Mouse (Mus musculus): ENCODE measurements around the gene Olfr1278.
"Not testable (repeated sequence)": the region's sequence is repeated elsewhere in the genome, so short reads cannot be mapped to it uniquely, and the experiment has no call there.

Olfr1278 gene

DNA sequence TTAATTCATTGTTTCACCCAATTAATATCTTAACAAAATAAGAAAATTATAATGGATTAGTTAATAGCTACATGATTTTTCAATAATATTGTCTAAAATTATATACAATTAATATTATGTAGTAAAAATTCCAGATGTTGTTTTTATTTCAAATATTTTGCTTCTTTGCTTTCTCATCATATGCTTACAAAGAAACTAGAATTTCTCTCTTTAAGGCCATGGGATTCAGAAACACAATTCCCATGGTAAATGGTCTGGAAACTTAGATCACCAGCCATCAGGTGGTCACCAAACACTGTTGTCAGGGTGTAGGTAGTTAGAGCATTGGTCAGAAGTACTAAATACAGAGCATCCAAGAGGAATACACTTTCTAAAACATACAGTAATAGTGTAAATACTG lies at the start of gene Olfr1278:
Gene Olfr1278 (plus strand): TSS at position 301 of the 400 bp plus-strand sequence.
- no peak for DNase-seq

DNA sequence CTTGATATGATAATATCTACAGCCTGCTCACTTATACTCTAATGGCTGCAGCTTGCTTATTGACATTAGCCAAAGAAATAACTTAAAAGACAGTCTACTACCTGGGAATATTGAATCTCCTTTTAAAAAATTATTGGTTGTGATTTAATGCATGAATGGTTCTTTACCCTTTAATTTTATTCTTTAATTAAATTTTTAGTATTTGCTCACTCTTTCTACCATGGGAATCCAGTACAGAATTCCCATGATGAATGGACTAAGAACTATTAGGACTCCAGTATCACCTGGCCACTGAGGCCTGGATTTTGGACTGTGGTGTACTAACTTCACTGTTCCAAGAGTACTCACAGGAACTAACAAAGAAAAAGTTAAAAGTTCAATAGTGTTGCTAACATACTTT lies 35.7 kb upstream of the Olfr1278 start, which contains the start of gene Olfr1276:
Gene Olfr1276 (plus strand): TSS at position 301 of the 400 bp plus-strand sequence.
- DNase-seq = no peak

DNA sequence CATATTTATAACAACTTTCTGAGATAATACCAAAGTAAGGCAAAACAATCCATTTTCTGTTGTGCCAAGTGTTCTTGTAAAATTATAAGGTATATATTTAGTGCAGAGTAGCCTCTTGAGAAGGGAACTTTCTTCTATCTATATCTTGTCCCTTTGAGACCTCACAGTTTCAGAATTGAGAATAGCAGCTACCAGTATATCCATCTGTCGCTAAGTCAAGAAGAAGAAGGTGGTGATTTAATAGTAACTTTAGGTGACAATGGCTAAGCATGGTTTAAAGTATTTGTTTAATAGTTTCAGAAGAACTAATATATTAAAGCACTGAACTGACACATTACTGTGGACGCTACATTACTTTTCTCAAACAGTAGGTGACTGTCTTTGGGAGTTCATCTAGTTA lies 15.9 kb upstream of the Olfr1278 start, which contains the start of gene Olfr1277:
Gene Olfr1277 (minus strand): TSS at position 101 of the 400 bp plus-strand sequence.
- no peak for DNase-seq

DNA sequence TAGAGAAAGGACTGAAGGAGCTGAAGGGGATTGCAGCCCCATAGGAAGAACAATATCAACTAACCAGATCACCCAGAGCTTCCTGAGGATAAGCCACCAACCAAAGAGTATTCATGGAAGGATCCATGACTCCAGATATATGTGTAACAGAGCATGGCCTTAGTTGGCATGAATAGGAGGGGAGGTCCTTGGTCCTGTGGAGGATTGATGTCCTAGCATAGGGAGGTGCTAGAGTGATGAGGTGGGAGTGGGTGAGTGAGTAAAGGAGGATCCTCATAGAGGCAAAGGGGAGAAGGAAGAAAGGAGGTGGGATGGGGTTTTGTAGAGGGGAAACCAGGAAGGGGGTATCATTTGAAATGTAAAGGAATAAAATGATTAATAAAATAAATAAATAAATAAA lies 8.6 kb downstream of the Olfr1278 start:
- no peak for DNase-seq

DNA sequence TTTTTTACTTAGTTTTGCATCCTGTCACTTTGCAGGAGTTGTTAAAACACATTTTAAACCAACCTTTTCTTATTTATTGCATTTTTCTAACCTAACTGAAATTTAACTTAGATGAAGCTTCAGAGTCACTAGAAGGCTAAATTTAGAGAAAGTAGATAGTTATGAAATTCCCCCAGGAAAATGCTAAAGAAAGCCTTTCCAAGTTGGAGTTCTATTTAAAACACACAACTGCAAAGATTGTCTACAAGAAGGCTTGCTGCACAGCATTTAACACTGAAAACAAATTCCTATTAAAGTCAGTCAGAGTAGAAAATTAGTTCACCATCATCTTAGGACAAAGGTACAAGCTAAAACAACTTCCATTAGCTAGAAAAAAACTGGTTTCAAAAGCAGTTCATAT lies 10.4 kb downstream of the Olfr1278 start, which contains the start of gene Olfr1279:
Gene Olfr1279 (plus strand): TSS at position 262 of the 400 bp plus-strand sequence.
- no peak for DNase-seq

DNA sequence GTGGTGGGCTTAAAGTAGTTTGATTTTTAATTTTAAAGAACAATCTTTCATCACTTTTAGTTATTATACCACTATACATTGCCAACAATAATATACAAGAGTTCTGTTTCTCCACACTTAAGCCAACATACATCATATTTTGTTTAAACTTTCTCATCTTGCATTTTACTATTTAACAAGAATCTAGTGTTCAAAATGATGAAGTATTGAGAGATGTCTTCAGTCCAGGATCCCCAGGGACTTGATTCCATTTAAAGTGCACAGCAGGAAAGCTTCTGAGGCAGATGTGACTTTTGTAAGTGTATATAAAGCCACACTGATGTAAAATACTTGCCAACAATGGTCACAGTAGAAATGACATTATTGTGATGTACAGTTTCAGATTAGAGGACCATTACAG lies 23.8 kb downstream of the Olfr1278 start, which contains the start of gene Olfr1280:
Gene Olfr1280 (plus strand): TSS at position 301 of the 400 bp plus-strand sequence.
- DNase-seq = no peak

DNA sequence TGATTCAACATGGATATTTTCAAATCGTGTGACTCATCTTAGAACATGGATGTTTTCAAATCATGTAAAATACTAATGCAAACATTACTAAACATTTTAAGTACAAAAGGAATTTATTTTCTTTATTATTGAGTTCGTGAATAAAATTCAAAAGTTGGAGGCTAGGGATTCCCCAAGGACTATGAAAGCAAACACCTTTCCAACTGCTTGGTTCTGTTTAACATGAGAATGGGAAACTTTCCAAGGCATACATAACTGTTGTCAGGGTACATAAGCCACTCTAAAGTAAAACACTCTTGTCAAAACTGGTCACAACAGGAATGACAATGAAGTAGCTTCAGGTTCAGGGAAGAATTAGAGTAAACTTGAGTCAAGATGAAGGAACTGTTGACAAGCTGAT lies 36.3 kb downstream of the Olfr1278 start, which contains the start of gene Olfr1281:
Gene Olfr1281 (plus strand): TSS at position 301 of the 400 bp plus-strand sequence.
- DNase-seq = no peak

DNA sequence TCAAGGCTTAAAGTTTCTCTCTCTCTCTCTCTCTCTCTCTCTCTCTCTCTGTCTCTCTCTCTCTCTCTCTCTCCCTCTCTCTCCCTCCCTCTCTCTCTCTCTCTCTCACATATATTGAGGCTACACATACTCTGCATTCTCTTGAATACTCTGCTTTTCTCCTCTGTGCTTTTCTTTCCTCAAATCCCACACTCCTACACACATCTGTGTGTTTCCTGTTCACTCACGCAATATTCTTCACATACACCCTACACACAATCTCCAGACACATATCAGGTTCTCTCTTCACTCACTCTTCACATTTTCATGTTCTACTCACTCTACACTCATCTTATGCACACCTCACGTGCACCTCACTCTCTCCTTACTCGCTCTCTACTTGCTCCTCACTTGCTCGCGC lies 43.8 kb downstream of the Olfr1278 start:
- DNase-seq = not testable (repeated sequence)

DNA sequence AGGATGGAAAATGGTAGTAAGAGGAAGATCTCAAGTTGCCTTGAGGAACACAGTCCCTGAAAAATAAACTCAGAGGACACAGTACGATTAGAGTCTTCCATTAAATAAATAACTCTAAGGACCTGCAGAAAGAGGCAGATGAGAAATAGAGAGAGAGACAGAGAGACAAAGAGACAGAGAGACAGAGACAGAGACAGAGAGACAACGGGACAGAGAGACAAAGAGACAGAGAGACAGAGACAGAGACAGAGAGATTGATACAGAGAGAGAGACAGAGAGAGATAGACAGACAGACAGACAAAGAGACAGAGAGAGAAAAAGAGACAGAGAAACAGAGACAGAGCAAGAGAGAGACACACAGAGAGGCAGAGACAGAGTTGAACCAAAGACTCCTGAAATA lies 46.0 kb downstream of the Olfr1278 start, which contains the start of gene Olfr1282:
Gene Olfr1282 (minus strand): TSS at position 101 of the 400 bp plus-strand sequence.
- DNase-seq = no peak

Measured in kidney, postnatal 36 days (tissue).